Mouse (Mus musculus) adrenal gland, adult 8-10 months (tissue): ENCODE data around the gene Notch3. TPM values are rescaled to one million over a fixed set of nuclear protein-coding genes. Genes with fewer than 3 reads are reported as not detected.
A peak's percentile ranks its signal among the peaks of the same experiment; 100 is the strongest.
"Not testable (repeated sequence)": the region's sequence is repeated elsewhere in the genome, so short reads cannot be mapped to it uniquely, and the experiment has no call there.

Experiments
- DNase-seq: peaks from one replicate; pipeline ENCODE4 v3.0.0; 2022
- total RNA-seq, 4 experiments: library from RNA; stranded (reverse); gene quantifications; 2 replicates each; pipeline ENCODE4 v1.2.4; 2022

Notch3 gene
- total RNA-seq, 4 experiments from 2014 or later: 5.7 to 10.7 (median 7.3) TPM

- no peak for DNase-seq
Observed at GRCm38 (mm10) chr17:32118484-32118883, 48.2 kb downstream of the Notch3 start.

- DNase-seq: not testable (repeated sequence)
Observed at GRCm38 (mm10) chr17:32117872-32118421, 48.7 kb downstream of the Notch3 start.

GRCm38 (mm10) chr17:32117287-32117871 is 49.3 kb downstream of the Notch3 start:
- DNase-seq: peak; percentile 83

GRCm38 (mm10) chr17:32116586-32117286 is 49.9 kb downstream of the Notch3 start:
- DNase-seq: no peak

GRCm38 (mm10) chr17:32114486-32114885 is 52.2 kb downstream of the Notch3 start:
- DNase-seq: not testable (repeated sequence)

- peak; percentile 90 for DNase-seq
Observed at GRCm38 (mm10) chr17:32113523-32114421, 52.9 kb downstream of the Notch3 start.

- DNase-seq: no peak
Observed at GRCm38 (mm10) chr17:32113255-32113522, 53.5 kb downstream of the Notch3 start.

GRCm38 (mm10) chr17:32112434-32113254 is 54.0 kb downstream of the Notch3 start:
- no peak for DNase-seq

- no peak for DNase-seq
Observed at GRCm38 (mm10) chr17:32110980-32111780, 55.5 kb downstream of the Notch3 start.

- DNase-seq: peak; percentile 86
Observed at GRCm38 (mm10) chr17:32110424-32110823, 56.2 kb downstream of the Notch3 start.

- DNase-seq: no peak
Observed at GRCm38 (mm10) chr17:32109201-32109940, 57.3 kb downstream of the Notch3 start.

- peak; percentile 67 for DNase-seq
Observed at GRCm38 (mm10) chr17:32108320-32109011, 58.2 kb downstream of the Notch3 start.

GRCm38 (mm10) chr17:32107877-32108276 is 58.8 kb downstream of the Notch3 start:
- no peak for DNase-seq

GRCm38 (mm10) chr17:32106358-32106757 is 60.3 kb downstream of the Notch3 start:
- no peak for DNase-seq

- DNase-seq: no peak
Observed at GRCm38 (mm10) chr17:32103054-32103453, 63.6 kb downstream of the Notch3 start.

GRCm38 (mm10) chr17:32099943-32100586 is 66.6 kb downstream of the Notch3 start:
- peak; percentile 79 for DNase-seq

GRCm38 (mm10) chr17:32099574-32099942 is 67.1 kb downstream of the Notch3 start:
- no peak for DNase-seq

- DNase-seq: not testable (repeated sequence)
Observed at GRCm38 (mm10) chr17:32098905-32099304, 67.7 kb downstream of the Notch3 start.

- DNase-seq: peak; percentile 61
Observed at GRCm38 (mm10) chr17:32097676-32098075, 69.0 kb downstream of the Notch3 start.
